Mouse (Mus musculus): ENCODE results near the gene Pdzrn3. TPM values are rescaled to one million over a fixed set of nuclear protein-coding genes. Genes with fewer than 3 reads are reported as not detected.

The Pdzrn3 gene
- total RNA-seq, 2 experiments from 2014 or later, result 7.1 to 8.4 TPM

- Histone ChIP-seq H3K27ac (no peak overlapping the region), H3K4me3 (no peak overlapping the region)
- TF ChIP-seq CTCF (conservative IDR thresholded peaks at IDR 0.05), result no peak
- no peak for DNase-seq (ENCODE audit: low spot score in 2 of 2)
These were observed 242.3 kb downstream of the Pdzrn3 start for GRCm38 (mm10) chr6:101135368-101135767.

GRCm38 (mm10) chr6:101125396-101125795 lies 252.3 kb downstream of the Pdzrn3 start:
- no peak for DNase-seq (ENCODE audit: low spot score in 2 of 2)
- H3K4me3 ChIP-seq, result no peak overlapping the region
- TF ChIP-seq CTCF (conservative IDR thresholded peaks at IDR 0.05), result no peak
- H3K27ac ChIP-seq, result no peak overlapping the region

DNA sequence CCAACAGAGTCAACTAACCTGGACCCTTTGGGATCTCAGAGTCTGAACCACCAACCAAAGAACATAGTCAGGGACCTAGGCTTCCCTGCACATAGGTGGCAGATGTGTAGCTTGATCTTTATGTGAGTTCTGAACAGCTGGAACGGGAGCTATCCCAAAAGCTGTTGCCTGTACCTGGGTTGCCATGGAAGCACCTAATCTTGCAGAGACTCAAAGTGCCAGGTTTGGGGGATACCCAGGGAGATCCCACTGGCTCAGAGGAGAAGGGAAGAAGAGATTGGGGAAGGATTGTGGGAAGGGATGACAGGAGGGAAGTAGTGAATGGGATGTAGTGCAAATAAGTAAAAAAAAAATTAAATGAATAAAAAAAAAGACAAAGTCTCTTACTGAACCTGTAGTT lies 268.7 kb downstream of the Pdzrn3 start:
- no peak overlapping the region for H3K4me3 ChIP-seq
- no peak for TF ChIP-seq CTCF (conservative IDR thresholded peaks at IDR 0.05)
- no peak overlapping the region for H3K27ac ChIP-seq
- DNase-seq (ENCODE audit: low spot score in 2 of 2), result no peak

- no peak for TF ChIP-seq CTCF (conservative IDR thresholded peaks at IDR 0.05)
- no peak overlapping the region for H3K4me3 ChIP-seq
- no peak overlapping the region for H3K27ac ChIP-seq
- no peak for DNase-seq (ENCODE audit: low spot score in 2 of 2)
These were observed 274.2 kb downstream of the Pdzrn3 start for GRCm38 (mm10) chr6:101103506-101103905.

- no peak for DNase-seq (ENCODE audit: low spot score in 2 of 2)
- no peak overlapping the region for H3K4me3 ChIP-seq
- TF ChIP-seq CTCF (conservative IDR thresholded peaks at IDR 0.05), result no peak
- no peak overlapping the region for H3K27ac ChIP-seq
These were observed 275.7 kb downstream of the Pdzrn3 start for GRCm38 (mm10) chr6:101101709-101102654.
